Mouse (Mus musculus): ENCODE results near the gene Tgfb1. TPM values are rescaled to one million over a fixed set of nuclear protein-coding genes. Genes with fewer than 3 reads are reported as not detected.
A peak's percentile ranks its signal among the peaks of the same experiment; 100 is the strongest.

The Tgfb1 gene
- polyA plus RNA-seq, 1 experiment from 2014 or later, result 2.4 TPM

GRCm38 (mm10) chr7:25677013-25677412, 9.8 kb upstream of the Tgfb1 start:
- H3K36me3 ChIP-seq, result no peaks in the 10 kb centered on the region
- 0 out of 2 replicates have a peak, but pooled peaks cover 4% of the 10 kb centered on the region for H3K9me3 ChIP-seq
- H3K9ac ChIP-seq, result no peak overlapping the region
- no peak overlapping the region for H3K4me3 ChIP-seq
- peaks cover 24% of the 10 kb centered on the region for H3K4me1 ChIP-seq
- no peak for ATAC-seq (ENCODE audit: low FRiP score, low read depth)
- 93% methylated on average over 7 of the region's 7 CpGs for WGBS
- peaks cover 53% of the 10 kb centered on the region for H3K27me3 ChIP-seq
- no peak overlapping the region for H3K4me2 ChIP-seq (replicated peaks)
- H3K27ac ChIP-seq, result no peak overlapping the region

DNA sequence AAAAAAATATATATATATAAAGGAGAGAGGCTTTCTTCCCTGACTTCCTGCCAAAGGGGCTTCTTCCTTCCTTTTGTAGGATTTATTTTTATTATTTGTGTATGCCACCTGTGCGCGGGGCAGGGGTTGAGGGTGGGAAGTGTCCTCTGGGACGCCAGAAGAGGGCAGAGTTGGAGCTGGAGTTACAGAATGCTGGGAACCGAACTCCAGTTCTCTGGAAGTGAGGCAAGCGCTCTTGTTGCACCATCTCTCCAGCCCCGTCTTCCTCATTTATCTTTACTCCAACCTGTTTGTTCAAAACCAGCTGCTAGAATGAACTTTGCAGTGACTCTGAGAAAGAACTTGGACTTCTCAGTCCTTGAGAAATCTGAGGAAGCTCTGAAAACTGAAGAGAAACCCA, 6.8 kb upstream of the Tgfb1 start:
- peak overlapping the region; percentile 68 for H3K9ac ChIP-seq
- WGBS, result 8% methylated on average over 6 of the region's 6 CpGs

DNA sequence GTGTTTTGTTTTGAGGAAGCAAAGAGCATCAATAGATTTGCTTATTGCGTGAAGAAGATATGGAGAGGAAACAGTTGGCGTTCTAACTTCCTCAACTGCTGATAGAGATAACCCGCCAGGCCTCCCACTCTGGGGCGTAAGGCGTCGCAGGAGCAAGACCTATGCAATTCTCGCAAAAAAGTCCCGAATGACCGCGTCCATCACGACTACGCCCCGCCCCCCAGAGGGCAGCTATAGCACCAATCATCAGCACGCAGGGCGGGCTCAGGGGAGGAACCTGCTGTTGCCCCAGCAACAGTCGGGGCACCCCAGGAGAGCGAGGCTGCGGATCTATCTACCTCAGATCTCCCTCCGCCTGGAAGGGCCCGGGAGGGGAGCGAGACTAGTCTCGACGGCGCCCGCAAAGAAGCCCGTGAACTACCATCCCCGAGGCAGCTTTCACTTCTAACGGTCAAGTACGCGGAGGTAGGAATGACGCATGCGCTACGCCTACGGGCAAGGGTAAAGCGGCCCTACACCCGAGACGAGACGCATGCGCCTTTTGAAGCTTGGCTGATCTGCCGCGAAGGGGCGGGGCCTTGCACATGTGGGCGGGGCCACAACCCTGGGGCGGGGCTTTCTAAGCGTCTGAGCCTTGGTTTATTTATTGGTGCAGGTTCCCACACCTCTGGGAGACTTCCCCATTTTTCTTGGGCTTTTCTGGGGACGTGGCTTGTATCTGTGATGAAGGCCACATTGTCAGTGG, 6.1 kb upstream of the Tgfb1 start, which contains the start of gene B9d2:
Gene B9d2 (plus strand): TSS at position 267 of the 745 bp plus-strand sequence.
- peak within 1 kb of the TSS; percentile 66 for H3K4me3 ChIP-seq
- peaks cover 29% of the 10 kb centered on the region for H3K27me3 ChIP-seq
- H3K4me2 ChIP-seq (replicated peaks), result peak within 1 kb of the TSS; percentile 69
- no peaks in the 10 kb centered on the region for H3K9me3 ChIP-seq
- under 1% methylated on average over 46 of the region's 46 CpGs for WGBS
- H3K9ac ChIP-seq, result peak within 1 kb of the TSS; percentile 68
- peaks cover 5% of the 10 kb centered on the region; the same call in 1 of the 2 replicates for H3K36me3 ChIP-seq
- ATAC-seq (ENCODE audit: low FRiP score, low read depth), result peak; percentile 96
- H3K27ac ChIP-seq, result peak within 1 kb of the TSS; percentile 91
- H3K4me1 ChIP-seq, result peaks cover 15% of the 10 kb centered on the region

More for the DNA sequence above, 6.8 kb upstream of the Tgfb1 start:
- no peak for ATAC-seq (ENCODE audit: low FRiP score, low read depth)
- Histone ChIP-seq H3K27me3 (peaks cover 32% of the 10 kb centered on the region), H3K9me3 (no peaks in the 10 kb centered on the region), H3K27ac (no peak overlapping the region), H3K36me3 (peaks cover 5% of the 10 kb centered on the region; the same call in 1 of the 2 replicates), H3K4me3 (peak overlapping the region; percentile 66), H3K4me1 (peaks cover 17% of the 10 kb centered on the region), H3K4me2 (replicated peaks) (peak overlapping the region; percentile 69)

DNA sequence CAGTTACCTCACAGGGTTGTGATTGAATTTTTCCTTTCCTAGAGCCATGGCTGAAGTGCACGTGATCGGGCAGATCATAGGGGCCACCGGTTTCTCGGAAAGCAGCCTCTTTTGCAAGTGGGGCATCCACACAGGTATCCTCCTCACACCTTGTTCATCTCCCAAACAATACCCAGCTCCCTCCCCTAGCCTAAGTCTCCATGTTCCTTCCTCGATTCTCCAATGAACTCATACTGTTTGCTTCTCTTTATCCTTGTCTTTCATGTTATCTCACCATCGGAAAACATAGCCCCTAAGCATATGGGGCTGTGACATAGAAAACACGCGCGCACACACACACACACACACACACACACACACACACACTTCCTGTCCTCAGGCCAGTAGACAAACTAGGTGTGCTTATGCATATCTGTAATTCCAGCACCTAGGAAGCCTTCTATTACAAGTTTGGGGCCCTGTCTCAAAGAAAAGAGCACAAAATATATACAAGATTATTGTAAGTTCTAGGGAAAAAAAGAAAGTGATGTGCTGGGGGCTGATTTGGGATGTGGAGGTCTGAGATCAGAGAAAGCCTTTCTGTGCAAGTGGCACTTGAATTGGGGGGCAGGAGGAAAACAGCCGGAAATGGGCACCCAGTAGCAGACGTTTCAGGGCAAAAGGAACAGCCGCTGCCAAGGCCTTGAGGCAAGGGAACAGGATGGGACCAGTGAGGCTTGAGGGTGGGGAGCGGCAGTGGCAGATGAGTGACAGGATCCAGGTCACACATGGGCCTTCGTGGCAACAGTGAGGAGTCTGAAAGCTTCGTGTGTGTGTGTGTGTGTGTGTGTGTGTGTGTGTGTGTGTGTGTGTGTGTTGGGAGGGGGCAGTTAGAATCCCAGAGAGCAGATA, 5.2 kb upstream of the Tgfb1 start:
- Histone ChIP-seq H3K27me3 (peaks cover 30% of the 10 kb centered on the region), H3K36me3 (peaks cover 5% of the 10 kb centered on the region; the same call in 1 of the 2 replicates), H3K4me1 (peaks cover 19% of the 10 kb centered on the region), H3K4me2 (replicated peaks) (peak overlapping the region; percentile 69), H3K4me3 (peak overlapping the region; percentile 66), H3K27ac (no peak overlapping the region), H3K9ac (peak overlapping the region; percentile 4; the same call in 1 of the 2 replicates), H3K9me3 (no peaks in the 10 kb centered on the region)
- 66% methylated on average over 15 of the region's 15 CpGs for WGBS
- ATAC-seq (ENCODE audit: low FRiP score, low read depth), result 0 out of 2 replicates have a peak, but pooled peaks have one; percentile 2

GRCm38 (mm10) chr7:25683474-25684180, 3.2 kb upstream of the Tgfb1 start:
- H3K4me2 ChIP-seq (replicated peaks), result no peak overlapping the region
- no peak overlapping the region for H3K9ac ChIP-seq
- peaks cover 40% of the 10 kb centered on the region for H3K27me3 ChIP-seq
- no peak for ATAC-seq (ENCODE audit: low FRiP score, low read depth)
- no peaks in the 10 kb centered on the region for H3K9me3 ChIP-seq
- peaks cover 5% of the 10 kb centered on the region; the same call in 1 of the 2 replicates for H3K36me3 ChIP-seq
- peaks cover 38% of the 10 kb centered on the region for H3K4me1 ChIP-seq
- no peak overlapping the region for H3K4me3 ChIP-seq
- no peak overlapping the region for H3K27ac ChIP-seq
- WGBS, result 71% methylated on average over 7 of the region's 7 CpGs

DNA sequence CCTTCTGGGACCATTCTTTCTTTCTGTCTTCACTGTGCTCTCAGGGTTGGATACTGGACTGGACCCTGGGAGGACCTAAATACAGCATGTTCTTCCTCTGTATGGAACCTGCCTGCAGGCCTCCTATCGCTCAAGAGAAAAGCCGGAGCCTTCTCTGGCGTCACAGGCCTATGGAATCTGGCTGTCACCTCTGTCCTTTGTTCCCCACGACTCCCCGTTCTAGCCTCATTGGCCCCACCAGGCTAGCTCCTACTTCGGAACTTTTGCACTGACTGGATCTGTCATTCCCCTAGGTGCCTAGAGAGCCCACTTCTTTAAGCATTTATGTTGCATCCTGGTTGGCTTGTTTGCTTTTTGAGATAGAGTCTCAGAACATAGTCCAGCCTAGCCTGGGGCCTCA, 2.1 kb upstream of the Tgfb1 start:
- Histone ChIP-seq H3K4me3 (no peak overlapping the region), H3K27ac (no peak overlapping the region), H3K9me3 (no peaks in the 10 kb centered on the region), H3K4me2 (replicated peaks) (no peak overlapping the region), H3K4me1 (peaks cover 48% of the 10 kb centered on the region), H3K9ac (no peak overlapping the region), H3K27me3 (peaks cover 43% of the 10 kb centered on the region), H3K36me3 (peaks cover 5% of the 10 kb centered on the region; the same call in 1 of the 2 replicates)
- ATAC-seq (ENCODE audit: low FRiP score, low read depth), result no peak
- 83% methylated on average over 6 of the region's 6 CpGs for WGBS

- WGBS, result 72% methylated on average over 21 of the region's 21 CpGs
- ATAC-seq (ENCODE audit: low FRiP score, low read depth), result no peak
- H3K36me3 ChIP-seq, result peaks cover 5% of the 10 kb centered on the region; the same call in 1 of the 2 replicates
- no peaks in the 10 kb centered on the region for H3K9me3 ChIP-seq
- peak overlapping the region; percentile 66 for H3K4me3 ChIP-seq
- H3K27me3 ChIP-seq, result peaks cover 55% of the 10 kb centered on the region
- H3K4me1 ChIP-seq, result peaks cover 43% of the 10 kb centered on the region
- H3K27ac ChIP-seq, result no peak overlapping the region
- peak overlapping the region; percentile 86 for H3K4me2 ChIP-seq (replicated peaks)
- peak overlapping the region; percentile 76 for H3K9ac ChIP-seq
Measured at GRCm38 (mm10) chr7:25685926-25686470, 804 bp upstream of the Tgfb1 start.

GRCm38 (mm10) chr7:25687811-25688401, 1.1 kb downstream of the Tgfb1 start:
- H3K27me3 ChIP-seq, result peaks cover 67% of the 10 kb centered on the region
- H3K4me1 ChIP-seq, result peaks cover 37% of the 10 kb centered on the region
- H3K9ac ChIP-seq, result peak overlapping the region; percentile 76
- no peaks in the 10 kb centered on the region for H3K9me3 ChIP-seq
- no peak for ATAC-seq (ENCODE audit: low FRiP score, low read depth)
- peak overlapping the region; percentile 86 for H3K4me2 ChIP-seq (replicated peaks)
- peaks cover 2% of the 10 kb centered on the region; the same call in 1 of the 2 replicates for H3K36me3 ChIP-seq
- H3K27ac ChIP-seq, result 0 out of 2 replicates have a peak overlapping the region, but pooled peaks have one; percentile 1
- peak overlapping the region; percentile 66 for H3K4me3 ChIP-seq
- under 1% methylated on average over 47 of the region's 47 CpGs for WGBS

GRCm38 (mm10) chr7:25688810-25689586, 2.2 kb downstream of the Tgfb1 start:
- Histone ChIP-seq H3K9ac (peak overlapping the region; percentile 76), H3K4me3 (peak overlapping the region; percentile 66), H3K4me1 (peaks cover 37% of the 10 kb centered on the region), H3K36me3 (no peaks in the 10 kb centered on the region), H3K27me3 (peaks cover 67% of the 10 kb centered on the region), H3K27ac (no peak overlapping the region), H3K9me3 (no peaks in the 10 kb centered on the region), H3K4me2 (replicated peaks) (peak overlapping the region; percentile 86)
- peak; percentile 57 for ATAC-seq (ENCODE audit: low FRiP score, low read depth)
- WGBS, result under 1% methylated on average over 50 of the region's 52 CpGs

DNA sequence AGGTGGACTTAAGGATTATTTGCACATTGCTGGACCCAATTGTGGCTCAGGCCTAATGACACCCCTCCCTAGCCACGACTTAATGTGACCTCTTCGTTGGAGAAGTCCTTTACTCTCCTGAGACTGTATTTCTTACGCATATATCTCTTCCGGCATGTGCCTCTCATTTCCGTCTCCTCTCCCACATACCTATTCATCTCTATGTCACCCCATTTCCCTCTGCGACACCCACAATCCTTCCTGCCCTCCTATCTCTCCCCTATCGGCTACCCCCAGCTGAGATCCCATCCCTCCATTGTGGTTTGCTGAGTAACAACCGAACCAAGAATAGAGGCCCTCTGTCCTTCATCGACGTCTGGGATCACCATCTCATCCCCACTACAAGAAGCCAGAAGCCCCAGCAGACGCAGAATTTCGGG, 2.8 kb downstream of the Tgfb1 start:
- Histone ChIP-seq H3K27ac (no peak overlapping the region), H3K9ac (0 out of 2 replicates have a peak overlapping the region, but pooled peaks have one; percentile 76), H3K4me2 (replicated peaks) (peak overlapping the region; percentile 86), H3K4me3 (peak overlapping the region; percentile 66), H3K4me1 (peaks cover 37% of the 10 kb centered on the region), H3K36me3 (no peaks in the 10 kb centered on the region), H3K9me3 (no peaks in the 10 kb centered on the region), H3K27me3 (peaks cover 67% of the 10 kb centered on the region)
- 14% methylated on average over 12 of the region's 12 CpGs for WGBS
- ATAC-seq (ENCODE audit: low FRiP score, low read depth), result no peak
